Mouse (Mus musculus) kidney, embryonic 14.5 days (tissue): ENCODE data around the gene Cdh1. TPM values are rescaled to one million over a fixed set of nuclear protein-coding genes. Genes with fewer than 3 reads are reported as not detected.
A peak's percentile ranks its signal among the peaks of the same experiment; 100 is the strongest.
"Not testable (repeated sequence)": the region's sequence is repeated elsewhere in the genome, so short reads cannot be mapped to it uniquely, and the experiment has no call there.

Experiments
- ATAC-seq: fragments of 200-750 bp; cut with Nextera tagmentation; 2 replicates; pipeline ENCODE4 v1.8.0; 2017; ENCODE audit warnings: moderate number of reproducible peaks, mild to moderate bottlenecking, moderate TSS enrichment, moderate library complexity; ENCODE audit not compliant: low FRiP score, low TSS enrichment
- H3K27ac ChIP-seq: fragments of 300-500 bp; sonication (generic); 2 replicates; pipeline ENCODE4 v1.5.1; 2014; ENCODE audit warnings: low read depth, mild to moderate bottlenecking, low read length, moderate library complexity, mixed read lengths
- H3K27me3 ChIP-seq: fragments of 300-500 bp; sonication (generic); 2 replicates; pipeline ENCODE4 v1.6.1; 2014; ENCODE audit warnings: mild to moderate bottlenecking, low read length; ENCODE audit not compliant: control insufficient read depth, insufficient read depth
- H3K36me3 ChIP-seq: fragments of 300-500 bp; sonication (generic); 2 replicates; pipeline ENCODE4 v1.6.1; 2014; ENCODE audit warnings: low read length, mixed read lengths; ENCODE audit not compliant: control insufficient read depth, insufficient read depth
- H3K4me1 ChIP-seq: fragments of 300-500 bp; sonication (generic); 2 replicates; pipeline ENCODE4 v1.6.1; 2014; ENCODE audit warnings: low read length, mixed read lengths; ENCODE audit not compliant: control insufficient read depth, insufficient read depth
- H3K4me2 ChIP-seq: fragments of 300-500 bp; sonication (generic); replicated peaks from 2 replicates; pipeline ENCODE4 v1.6.1; 2014; ENCODE audit warnings: low read depth, mild to moderate bottlenecking, low read length
- H3K4me3 ChIP-seq: fragments of 300-500 bp; sonication (generic); 2 replicates; pipeline ENCODE4 v1.5.1; 2014; ENCODE audit warnings: mild to moderate bottlenecking, low read length
- H3K9ac ChIP-seq: fragments of 300-500 bp; sonication (generic); 2 replicates; pipeline ENCODE4 v1.6.1; 2014; ENCODE audit warnings: low read depth, mild to moderate bottlenecking, low read length, moderate library complexity
- H3K9me3 ChIP-seq: fragments of 300-500 bp; sonication (generic); 2 replicates; pipeline ENCODE4 v1.6.1; 2016; ENCODE audit warnings: low read length; ENCODE audit not compliant: control insufficient read depth
- WGBS: fragments of 180-500 bp; shearing (Covaris S2); extraction: QIAGEN DNeasy Blood & Tissue Kit; methylation state at CpG from one replicate; pipeline ENCODE4 v1.1.7; 2014; 5-methylcytosine and 5-hydroxymethylcytosine counted together
- polyA plus RNA-seq: library from polyadenylated mRNA; unstranded; fragments of >200 nt; fragmentation: Nextera tagmentation; extraction: Ambion mirVana; gene quantifications from 2 replicates; pipeline ENCODE4 v1.2.1, GENCODE M21; 2014

Gene Cdh1
- polyA plus RNA-seq, 1 experiment from 2014 or later = 88.4 TPM

- WGBS = 58% methylated on average over 5 of the region's 5 CpGs
- Histone ChIP-seq H3K4me3 (no peak overlapping the region), H3K27ac (no peak overlapping the region), H3K4me1 (no peaks in the 10 kb centered on the region), H3K36me3 (no peaks in the 10 kb centered on the region), H3K9me3 (no peaks in the 10 kb centered on the region), H3K9ac (no peak overlapping the region), H3K27me3 (no peaks in the 10 kb centered on the region), H3K4me2 (no peak overlapping the region)
- ATAC-seq = no peak
Measured at GRCm38 (mm10) chr8:106571551-106572172, 31.5 kb upstream of the Cdh1 start.

GRCm38 (mm10) chr8:106572175-106572574 lies 31.0 kb upstream of the Cdh1 start:
- H3K36me3 ChIP-seq, H3K4me2 ChIP-seq, H3K9ac ChIP-seq, H3K4me3 ChIP-seq, H3K4me1 ChIP-seq, H3K9me3 ChIP-seq, H3K27me3 ChIP-seq, ATAC-seq, H3K27ac ChIP-seq: not testable (repeated sequence)
- 75% methylated on average over 1 of the region's 1 CpGs for WGBS

GRCm38 (mm10) chr8:106573168-106573567 lies 30.0 kb upstream of the Cdh1 start, which contains the start of gene Gm10073:
Gm10073 (minus strand) TSS chr8:106573461.
- WGBS = 37% methylated on average over 20 of the region's 20 CpGs
- not testable (repeated sequence) for H3K27me3 ChIP-seq, H3K9me3 ChIP-seq, H3K9ac ChIP-seq, ATAC-seq, H3K4me3 ChIP-seq, H3K4me1 ChIP-seq, H3K4me2 ChIP-seq, H3K36me3 ChIP-seq, H3K27ac ChIP-seq

- Histone ChIP-seq H3K27me3 (no peaks in the 10 kb centered on the region), H3K4me3 (no peak overlapping the region), H3K27ac (no peak overlapping the region), H3K4me2 (no peak overlapping the region), H3K36me3 (no peaks in the 10 kb centered on the region), H3K9me3 (no peaks in the 10 kb centered on the region), H3K4me1 (0 out of 2 replicates have a peak, but pooled peaks cover 2% of the 10 kb centered on the region), H3K9ac (no peak overlapping the region)
- 85% methylated on average over 4 of the region's 4 CpGs for WGBS
- no peak for ATAC-seq
Measured at GRCm38 (mm10) chr8:106574283-106574682, 28.9 kb upstream of the Cdh1 start.

GRCm38 (mm10) chr8:106576849-106577555 lies 26.1 kb upstream of the Cdh1 start:
- Histone ChIP-seq H3K27ac (no peak overlapping the region), H3K9ac (no peak overlapping the region)
- 26% methylated on average over 6 of the region's 6 CpGs for WGBS

DNA sequence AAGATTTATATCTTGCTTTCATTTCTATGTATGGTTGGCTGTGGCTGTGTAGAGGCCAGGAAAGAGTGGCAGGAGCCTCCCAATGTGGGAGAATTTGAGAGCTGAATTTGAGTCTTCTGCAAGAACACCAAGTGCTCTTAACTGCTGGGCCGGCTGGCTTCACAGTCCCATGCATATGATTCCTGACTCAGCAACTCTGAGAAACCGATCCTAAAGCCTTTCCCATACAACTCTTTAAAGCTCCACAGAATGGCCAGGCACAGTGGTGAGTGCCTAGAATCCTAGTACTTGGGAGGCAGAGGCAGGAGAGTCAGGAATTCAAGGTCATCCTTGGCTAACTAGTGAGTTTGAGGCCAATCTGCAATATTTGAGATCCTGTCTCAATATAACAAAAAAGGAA lies 23.6 kb upstream of the Cdh1 start:
- Histone ChIP-seq H3K4me3 (no peak overlapping the region), H3K4me2 (no peak overlapping the region), H3K4me1 (0 out of 2 replicates have a peak, but pooled peaks cover 2% of the 10 kb centered on the region), H3K27ac (no peak overlapping the region), H3K27me3 (no peaks in the 10 kb centered on the region), H3K36me3 (no peaks in the 10 kb centered on the region), H3K9me3 (no peaks in the 10 kb centered on the region), H3K9ac (no peak overlapping the region)
- WGBS = 70% methylated on average over 2 of the region's 2 CpGs
- no peak for ATAC-seq

More at GRCm38 (mm10) chr8:106576849-106577555, 26.1 kb upstream of the Cdh1 start:
- Histone ChIP-seq H3K27me3 (no peaks in the 10 kb centered on the region), H3K9me3 (no peaks in the 10 kb centered on the region), H3K36me3 (no peaks in the 10 kb centered on the region), H3K4me1 (0 out of 2 replicates have a peak, but pooled peaks cover 2% of the 10 kb centered on the region), H3K4me2 (no peak overlapping the region), H3K4me3 (no peak overlapping the region)
- ATAC-seq = 0 out of 2 replicates have a peak, but pooled peaks have one; percentile 55

- WGBS = 70% methylated on average over 6 of the region's 6 CpGs
- Histone ChIP-seq H3K36me3 (no peaks in the 10 kb centered on the region), H3K27me3 (no peaks in the 10 kb centered on the region), H3K9me3 (no peaks in the 10 kb centered on the region), H3K9ac (no peak overlapping the region), H3K4me1 (0 out of 2 replicates have a peak, but pooled peaks cover 2% of the 10 kb centered on the region), H3K4me3 (no peak overlapping the region), H3K27ac (no peak overlapping the region), H3K4me2 (no peak overlapping the region)
- ATAC-seq = no peak
Measured at GRCm38 (mm10) chr8:106581344-106582088, 21.6 kb upstream of the Cdh1 start.

- no peak for ATAC-seq
- no peaks in the 10 kb centered on the region for H3K9me3 ChIP-seq
- H3K4me2 ChIP-seq = no peak overlapping the region
- H3K36me3 ChIP-seq = no peaks in the 10 kb centered on the region
- H3K9ac ChIP-seq = no peak overlapping the region
- H3K4me3 ChIP-seq = no peak overlapping the region
- no peaks in the 10 kb centered on the region for H3K4me1 ChIP-seq
- 69% methylated on average over 11 of the region's 11 CpGs for WGBS
- H3K27me3 ChIP-seq = no peaks in the 10 kb centered on the region
- no peak overlapping the region for H3K27ac ChIP-seq
Measured at GRCm38 (mm10) chr8:106584942-106585670, 18.0 kb upstream of the Cdh1 start.
